Mouse (Mus musculus) MEL (cell line): ENCODE data around the gene Olfr773. TPM values are rescaled to one million over a fixed set of nuclear protein-coding genes. Genes with fewer than 3 reads are reported as not detected.

Experiments
- polyA plus RNA-seq, 2 experiments: library from polyadenylated mRNA; stranded (reverse) in 1 of 2; unstranded in 1 of 2; fragments of >175 nt in 1 of 2; fragments of >200 nt in 1 of 2; gene quantifications; 2 replicates each; pipeline versions ENCODE4 v1.2.1 to v1.2.4; 2012; ENCODE audit warnings: low replicate concordance in 2 of 2, low read depth in 1 of 2; ENCODE audit not compliant: insufficient read length in 2 of 2, insufficient read depth in 1 of 2, missing spikeins in 1 of 2
- total RNA-seq: library from RNA; depleted of rRNA; stranded (reverse); fragments of 300-350 nt; gene quantifications from 2 replicates; pipeline ENCODE4 v1.2.3, GENCODE M21; 2012; rRNA removed

Gene Olfr773
- total and polyA plus RNA-seq, 3 experiments = not detected

Other genes starting within 250 kb of the Olfr773 start
- not detected in 2 replicates for gene Mettl7b, start 226.4 kb downstream of the Olfr773 start, total RNA-seq
- not detected for gene Mettl7b, start 226.4 kb downstream of the Olfr773 start, polyA plus RNA-seq
- not detected in 2 replicates for gene Olfr9, start 198.0 kb downstream of the Olfr773 start, total RNA-seq
- not detected for gene Olfr9, start 198.0 kb downstream of the Olfr773 start, polyA plus RNA-seq
- not detected in 2 replicates for gene Olfr763, start 176.6 kb downstream of the Olfr773 start, total RNA-seq
- gene Olfr763, start 176.6 kb downstream of the Olfr773 start, polyA plus RNA-seq = not detected
- gene Olfr764-ps1, start 147.5 kb downstream of the Olfr773 start, total RNA-seq = not detected in 2 replicates
- not detected for gene Olfr764-ps1, start 147.5 kb downstream of the Olfr773 start, polyA plus RNA-seq
- not detected in 2 replicates for gene Olfr765, start 137.4 kb downstream of the Olfr773 start, total RNA-seq
- not detected for gene Olfr765, start 137.4 kb downstream of the Olfr773 start, polyA plus RNA-seq
- not detected in 2 replicates for gene Olfr766-ps1, start 118.4 kb downstream of the Olfr773 start, total RNA-seq
- not detected for gene Olfr766-ps1, start 118.4 kb downstream of the Olfr773 start, polyA plus RNA-seq
- gene Olfr767, start 104.5 kb downstream of the Olfr773 start, total RNA-seq = not detected in 2 replicates
- not detected for gene Olfr767, start 104.5 kb downstream of the Olfr773 start, polyA plus RNA-seq
- not detected in 2 replicates for gene Olfr768, start 88.0 kb downstream of the Olfr773 start, total RNA-seq
- not detected for gene Olfr768, start 88.0 kb downstream of the Olfr773 start, polyA plus RNA-seq
- not detected in 2 replicates for gene Olfr769, start 69.6 kb downstream of the Olfr773 start, total RNA-seq
- not detected for gene Olfr769, start 69.6 kb downstream of the Olfr773 start, polyA plus RNA-seq
- not detected in 2 replicates for gene Olfr770, start 48.4 kb downstream of the Olfr773 start, total RNA-seq
- not detected for gene Olfr770, start 48.4 kb downstream of the Olfr773 start, polyA plus RNA-seq
- not detected in 2 replicates for gene Olfr771, start 22.7 kb downstream of the Olfr773 start, total RNA-seq
- gene Olfr771, start 22.7 kb downstream of the Olfr773 start, polyA plus RNA-seq = not detected
- not detected in 2 replicates for gene Olfr772, start 9.5 kb downstream of the Olfr773 start, total RNA-seq
- not detected for gene Olfr772, start 9.5 kb downstream of the Olfr773 start, polyA plus RNA-seq
- not detected in 2 replicates for gene Olfr774, start 48.8 kb upstream of the Olfr773 start, total RNA-seq
- gene Olfr774, start 48.8 kb upstream of the Olfr773 start, polyA plus RNA-seq = not detected
- not detected in 2 replicates for gene Olfr775, start 61.0 kb upstream of the Olfr773 start, total RNA-seq
- gene Olfr775, start 61.0 kb upstream of the Olfr773 start, polyA plus RNA-seq = not detected
- gene Olfr776, start 71.7 kb upstream of the Olfr773 start, total RNA-seq = not detected in 2 replicates
- gene Olfr776, start 71.7 kb upstream of the Olfr773 start, polyA plus RNA-seq = not detected
- not detected in 2 replicates for gene Olfr777, start 84.1 kb upstream of the Olfr773 start, total RNA-seq
- not detected for gene Olfr777, start 84.1 kb upstream of the Olfr773 start, polyA plus RNA-seq
- gene Olfr780, start 130.7 kb upstream of the Olfr773 start, total RNA-seq = not detected in 2 replicates
- not detected for gene Olfr780, start 130.7 kb upstream of the Olfr773 start, polyA plus RNA-seq
- gene Olfr781, start 141.4 kb upstream of the Olfr773 start, total RNA-seq = not detected in 2 replicates
- not detected for gene Olfr781, start 141.4 kb upstream of the Olfr773 start, polyA plus RNA-seq
- not detected in 2 replicates for gene Olfr782, start 161.4 kb upstream of the Olfr773 start, total RNA-seq
- gene Olfr782, start 161.4 kb upstream of the Olfr773 start, polyA plus RNA-seq = not detected
- 0.13 and 0.15 TPM in 2 replicates for gene Olfr784, start 196.7 kb upstream of the Olfr773 start, total RNA-seq
- gene Olfr784, start 196.7 kb upstream of the Olfr773 start, polyA plus RNA-seq = under 1 TPM in 1 of 2 experiments, not detected in 1; 0.36 TPM
- not detected in 2 replicates for gene Olfr785, start 218.0 kb upstream of the Olfr773 start, total RNA-seq
- not detected for gene Olfr785, start 218.0 kb upstream of the Olfr773 start, polyA plus RNA-seq
- not detected in 2 replicates for gene Olfr786, start 239.9 kb upstream of the Olfr773 start, total RNA-seq
- gene Olfr786, start 239.9 kb upstream of the Olfr773 start, polyA plus RNA-seq = not detected